Mouse (Mus musculus) kidney, postnatal 14 days (tissue): ENCODE results near the gene Smpd2.

Source experiments
- DNase-seq: peaks from one replicate; pipeline ENCODE4 v3.0.0; 2022; ENCODE audit warnings: mixed read lengths

Gene Smpd2

DNA sequence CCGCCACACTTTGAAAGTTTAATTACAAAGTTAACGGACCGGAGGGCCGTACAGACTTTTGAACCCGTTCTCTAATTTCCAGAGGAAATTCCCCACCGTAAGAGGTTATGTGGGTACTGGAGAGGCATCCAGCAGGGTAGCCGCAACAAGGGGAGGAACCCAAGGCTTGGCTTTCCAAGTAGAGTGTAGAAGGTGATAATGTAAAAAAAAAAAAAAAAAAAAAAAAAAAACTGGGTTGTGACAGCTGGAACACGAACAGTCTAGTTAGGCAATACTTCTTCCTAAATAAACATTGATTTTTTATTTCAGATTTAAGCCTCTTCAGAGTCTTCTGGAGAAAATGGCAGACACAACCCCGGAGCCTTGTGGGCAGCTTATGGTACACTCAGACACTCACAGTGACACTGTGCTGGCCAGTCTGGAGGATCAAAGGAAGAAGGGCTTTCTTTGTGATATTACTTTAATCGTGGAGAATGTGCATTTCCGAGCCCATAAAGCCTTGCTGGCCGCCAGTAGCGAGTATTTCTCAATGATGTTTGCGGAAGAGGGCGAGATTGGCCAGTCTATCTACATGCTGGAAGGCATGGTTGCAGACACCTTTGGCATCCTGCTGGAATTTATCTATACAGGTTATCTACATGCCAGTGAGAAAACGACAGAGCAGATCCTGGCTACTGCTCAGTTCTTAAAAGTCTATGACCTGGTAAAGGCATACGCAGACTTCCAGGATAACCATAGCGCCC is 39.2 kb downstream of the Smpd2 start:
- DNase-seq = no peak

GRCm38 (mm10) chr10:41450137-41450670 is 40.0 kb downstream of the Smpd2 start, which contains the start of gene Zbtb24:
Gene Zbtb24 (plus strand): TSS chr10:41450383.
- DNase-seq = peak; percentile 98

GRCm38 (mm10) chr10:41449684-41450083 is 40.5 kb downstream of the Smpd2 start:
- DNase-seq = peak; percentile 55

- no peak for DNase-seq
Measured at GRCm38 (mm10) chr10:41448216-41448615, 42.0 kb downstream of the Smpd2 start.
